Mouse (Mus musculus) cerebellum, postnatal 4 days (tissue): ENCODE data around the gene Nucb2.

Experiments used
- DNase-seq, 2 experiments: peaks; one replicate each; pipeline ENCODE4 v3.0.0; 2022; ENCODE audit warnings: low spot score in 2 of 2, mixed read lengths in 1 of 2

Gene Nucb2

DNA sequence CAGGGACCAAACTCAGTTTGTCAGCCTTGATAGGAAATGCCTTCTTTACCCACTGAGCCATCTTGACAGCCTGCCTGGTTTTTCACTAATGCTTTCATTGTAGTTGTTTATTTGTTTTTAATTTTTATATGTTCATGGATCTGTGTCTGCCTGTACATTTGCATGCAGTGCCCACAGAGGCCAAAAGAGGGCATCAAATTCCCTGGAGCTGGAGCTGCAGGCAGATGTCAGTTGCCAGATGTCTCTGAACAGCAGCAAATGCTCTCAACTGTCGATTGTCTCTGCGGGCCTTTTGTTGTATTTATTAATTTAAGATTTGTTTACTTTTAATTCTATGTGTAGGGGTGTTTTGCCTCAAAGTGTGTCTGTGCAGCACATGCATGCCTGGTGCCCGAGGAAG, 15.6 kb downstream of the Nucb2 start:
- DNase-seq, result no peak

DNA sequence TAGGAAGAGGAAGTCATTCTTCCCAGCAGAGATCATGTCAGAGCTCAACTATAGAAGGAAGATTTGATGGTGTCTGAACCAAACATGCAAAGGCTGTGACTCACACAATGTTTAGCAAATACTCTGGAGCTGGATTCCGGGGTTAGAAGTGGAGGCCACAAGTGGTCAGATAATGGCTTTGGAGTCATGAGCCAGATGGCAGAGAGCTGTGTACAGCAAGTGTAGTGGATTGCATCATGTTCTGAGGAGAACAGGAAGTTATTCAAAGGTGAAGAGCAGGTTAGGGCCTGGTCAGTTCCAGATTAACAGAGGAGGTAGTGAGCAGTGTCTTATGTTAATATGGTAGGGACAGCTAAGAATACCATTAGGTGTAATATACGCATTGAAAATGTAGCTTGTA, 20.4 kb downstream of the Nucb2 start:
- no peak for DNase-seq

DNA sequence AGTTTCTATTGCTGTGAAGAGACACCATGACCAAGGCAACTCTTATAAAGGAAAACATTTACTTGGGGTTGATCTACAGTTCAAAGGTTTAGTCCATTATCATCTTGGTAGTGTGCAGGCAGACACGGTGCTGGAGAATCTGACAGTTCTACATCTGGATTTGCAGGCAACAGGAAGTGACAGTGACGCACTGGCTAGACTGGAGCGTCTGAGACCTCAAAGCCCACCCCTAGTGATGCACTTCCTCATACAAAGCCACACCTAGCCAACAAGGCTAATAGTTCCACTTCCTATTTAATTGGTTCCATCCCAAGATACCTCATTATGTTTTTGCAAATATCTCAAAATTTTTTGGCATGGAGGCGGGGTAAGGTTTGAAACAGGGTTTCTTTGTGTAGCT, 25.6 kb downstream of the Nucb2 start:
- no peak for DNase-seq

DNA sequence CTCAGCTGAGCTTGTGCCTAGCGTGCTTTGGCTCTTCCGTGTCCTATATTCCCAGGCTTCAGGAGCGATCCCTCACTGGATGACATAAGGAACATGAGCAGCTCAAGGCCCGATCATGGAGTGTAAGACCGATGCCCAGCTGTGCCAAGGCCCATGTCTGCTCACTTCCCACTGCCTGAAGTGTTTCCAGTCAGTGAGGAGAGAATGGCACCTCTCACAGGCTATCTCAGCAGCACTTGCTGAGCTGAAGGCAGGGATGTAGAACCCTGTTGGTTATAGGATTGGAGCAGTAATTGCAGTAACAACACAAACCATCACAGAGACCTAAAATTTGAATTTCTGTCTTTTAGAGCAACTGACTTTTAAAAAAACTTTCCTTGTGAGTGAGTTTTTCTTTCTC, 26.3 kb downstream of the Nucb2 start:
- DNase-seq, result no peak

DNA sequence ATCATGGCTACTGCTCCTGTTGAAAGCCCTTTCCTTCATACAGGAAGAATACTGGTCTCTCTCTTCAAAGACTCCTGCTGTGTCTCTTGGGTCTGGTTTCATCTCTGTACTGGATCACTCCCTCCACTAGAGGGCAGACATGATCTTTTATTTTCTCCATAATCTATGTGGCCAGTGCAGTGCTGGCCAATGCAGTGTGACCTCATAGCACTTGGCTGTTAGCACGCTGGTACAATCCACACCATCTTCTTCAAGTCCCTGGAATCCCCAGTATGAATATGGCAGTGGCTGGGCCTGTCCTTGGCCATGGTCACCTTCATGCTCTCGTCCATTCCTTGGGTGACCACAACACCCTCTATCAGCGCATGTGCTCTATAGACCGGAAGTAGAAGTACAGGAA, 27.1 kb downstream of the Nucb2 start:
- peak in 1 of 2 experiments; percentile 44 for DNase-seq

DNA sequence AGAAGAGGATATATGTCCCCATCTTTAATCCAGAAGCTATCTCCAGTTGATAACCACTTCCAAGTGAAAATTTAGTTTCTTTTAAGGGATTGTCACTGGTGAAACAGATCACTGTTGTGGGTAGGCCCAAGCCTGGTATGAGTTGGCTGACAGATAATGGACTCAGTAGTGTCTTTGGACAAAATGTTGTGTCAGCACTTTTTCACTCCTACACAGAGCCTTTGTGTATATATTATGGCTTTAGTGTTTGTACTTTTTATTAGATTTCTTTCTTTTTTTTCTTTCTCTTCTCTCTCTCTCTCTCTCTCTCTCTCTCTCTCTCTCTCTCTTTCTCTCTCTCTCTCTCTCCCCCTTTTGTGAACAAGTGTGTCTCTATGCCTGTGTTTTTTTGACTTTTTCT, 52.7 kb downstream of the Nucb2 start:
- DNase-seq, result no peak

DNA sequence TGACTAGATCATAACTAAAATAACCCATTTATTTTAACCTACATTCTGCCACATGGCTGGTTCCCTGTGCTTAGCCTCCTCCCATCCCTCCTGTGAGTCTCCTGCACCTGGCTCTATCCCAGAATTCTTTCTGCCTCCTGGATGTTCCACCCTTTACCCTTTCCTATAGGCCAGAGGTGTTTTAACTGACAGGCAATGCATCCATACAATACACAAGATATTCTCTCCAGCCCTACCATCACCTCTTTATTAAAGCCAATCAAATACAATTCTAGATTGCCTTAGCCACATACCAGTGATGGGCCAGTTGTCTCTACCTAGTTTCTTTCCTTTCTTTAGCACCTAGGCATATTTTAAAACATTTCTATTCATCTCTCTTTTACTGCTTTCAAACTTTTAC, 70.4 kb downstream of the Nucb2 start:
- no peak for DNase-seq
